Comparison of ENCODE assay signal across 8 mouse cellular contexts in the genomic region with DNA sequence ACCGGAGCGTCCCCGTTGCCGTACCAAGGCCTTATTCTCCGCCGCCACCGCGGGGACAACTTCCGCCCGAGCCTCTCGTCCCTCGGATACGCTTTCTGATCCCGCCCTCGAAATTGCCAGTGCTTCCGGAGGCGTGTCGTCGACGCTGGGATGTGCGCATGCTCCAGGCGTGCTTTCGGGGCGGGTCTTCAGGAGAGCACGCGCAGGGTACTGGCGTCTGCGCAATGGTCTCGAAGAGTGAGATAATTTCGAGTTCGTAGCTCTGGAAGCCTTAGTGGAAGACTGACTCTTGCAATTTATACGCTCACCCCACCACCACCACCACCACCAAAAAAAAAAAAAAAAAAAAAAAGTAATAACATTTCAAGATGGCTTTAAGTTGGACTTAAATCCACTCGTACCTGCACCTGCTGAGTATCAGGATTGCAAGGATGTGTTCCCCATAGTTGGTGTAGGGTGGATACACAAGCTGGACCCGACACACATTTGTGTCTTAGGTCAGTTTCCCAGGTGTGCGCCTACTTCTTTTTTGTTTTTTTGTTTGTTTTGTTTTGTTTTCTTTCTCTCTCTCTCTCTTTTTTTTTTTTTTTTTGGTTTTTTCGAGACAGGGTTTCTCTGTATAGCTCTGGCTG. TPM values are rescaled to one million over a fixed set of nuclear protein-coding genes. Genes with fewer than 3 reads are reported as not detected.
DNase-seq lines count a peak whose midpoint lies in the region; ATAC-seq and TF ChIP-seq lines count a peak whose summit lies in the region.

A gene (minus strand): TSS at position 94 of the 632 bp plus-strand sequence.

- in situ Hi-C loops in ES-E14 (cut with MboI; ENCODE audit: low sequenced_read_pairs in 2 of 2, unreplicated experiment in 2 of 2) = no loop called here

- intact Hi-C loops in heart, postnatal 36 days (cut with DNase I) = no loop called here

- H3K36me3 ChIP-seq in ES-E14 (ENCODE audit: control insufficient read depth, insufficient read depth, low read length, poor library complexity, severe bottlenecking) = peaks cover 3% of the 10 kb centered on the region
- H3K36me3 ChIP-seq in forebrain, embryonic 16.5 days (ENCODE audit: control insufficient read depth, insufficient read depth) = 0 out of 2 replicates have a peak, but pooled peaks cover 2% of the 10 kb centered on the region
- peaks cover 10% of the 10 kb centered on the region; the same call in 1 of the 2 replicates for H3K36me3 ChIP-seq in lung, embryonic 14.5 days (ENCODE audit: insufficient read depth)
- peaks cover 3% of the 10 kb centered on the region; the same call in 1 of the 2 replicates for H3K36me3 ChIP-seq in thymus, adult 2 months (ENCODE audit: control insufficient read depth, insufficient read depth, low read length)

- DNase-seq in ES-E14 (ENCODE audit: low read depth, low spot score) = peak; percentile 93
- DNase-seq in cerebellum, adult 11-12 months = peak; percentile 95
- peak; percentile 94 to 95 for DNase-seq in heart, postnatal 36 days
- DNase-seq in layer of hippocampus, adult 2 months (ENCODE audit: low spot score in 2 of 2) = peak; percentile 96 to 97
- DNase-seq in lung, embryonic 14.5 days = peak; percentile 99
- DNase-seq in thymus, adult 2 months = peak; percentile 96

- H3K4me2 ChIP-seq in forebrain, embryonic 16.5 days (ENCODE audit: low read length) = peak within 1 kb of the TSS; percentile 58
- peak within 1 kb of the TSS; percentile 66 for H3K4me2 ChIP-seq in lung, embryonic 14.5 days

- WGBS in forebrain, embryonic 16.5 days = 5% methylated on average over 36 of the region's 36 CpGs
- WGBS in lung, embryonic 14.5 days = 3% methylated on average over 35 of the region's 36 CpGs
- 5% methylated on average over 36 of the region's 36 CpGs for WGBS in olfactory bulb, adult 2 months
- WGBS in thymus, adult 2 months = 5% methylated on average over 36 of the region's 36 CpGs

- no peaks in the 10 kb centered on the region for H3K27me3 ChIP-seq in forebrain, embryonic 16.5 days (replicated peaks; ENCODE audit: control insufficient read depth, insufficient read depth, low read length)
- no peaks in the 10 kb centered on the region for H3K27me3 ChIP-seq in lung, embryonic 14.5 days (ENCODE audit: insufficient read depth, low read length)
- H3K27me3 ChIP-seq in thymus, adult 2 months (ENCODE audit: control insufficient read depth, insufficient read depth, low read length) = no peaks in the 10 kb centered on the region; the same call in 1 of the 2 replicates

- peak within 1 kb of the TSS; percentile 93 to 95 for H3K4me3 ChIP-seq in ES-E14 (ENCODE audit: insufficient read depth in 1 of 2, low read depth in 1 of 2, low read length in 2 of 2, poor library complexity in 1 of 2, severe bottlenecking in 1 of 2)
- H3K4me3 ChIP-seq in forebrain, embryonic 16.5 days (replicated peaks; ENCODE audit: low read length) = peak within 1 kb of the TSS; percentile 86
- peak within 1 kb of the TSS; percentile 100 for H3K4me3 ChIP-seq in layer of hippocampus, adult 2 months
- peak within 1 kb of the TSS; percentile 95 for H3K4me3 ChIP-seq in lung, embryonic 14.5 days (ENCODE audit: low read depth, low read length)
- peak within 1 kb of the TSS; percentile 61 for H3K4me3 ChIP-seq in olfactory bulb, adult 2 months (ENCODE audit: insufficient read depth, low read depth, low read length)
- peak within 1 kb of the TSS; percentile 65 for H3K4me3 ChIP-seq in thymus, adult 2 months (ENCODE audit: control insufficient read depth, insufficient read depth, low read length)

- peak within 1 kb of the TSS; percentile 93 for H3K9ac ChIP-seq in ES-E14 (ENCODE audit: insufficient read depth, low read depth, low read length, poor library complexity, severe bottlenecking)
- H3K9ac ChIP-seq in forebrain, embryonic 16.5 days (replicated peaks; ENCODE audit: low read depth, low read length) = peak within 1 kb of the TSS; percentile 82
- peak within 1 kb of the TSS; percentile 91 for H3K9ac ChIP-seq in lung, embryonic 14.5 days

- TF ChIP-seq CTCF in layer of hippocampus, adult 2 months (conservative IDR thresholded peaks at IDR 0.05) = no peak
- TF ChIP-seq CTCF in lung, embryonic 14.5 days (IDR thresholded peaks at IDR 0.05; ENCODE audit: low read depth) = no peak
- no peak for TF ChIP-seq CTCF in olfactory bulb, adult 2 months (IDR thresholded peaks at IDR 0.05; ENCODE audit: insufficient read depth, low read depth, low read length)
- 0 out of 2 replicates have a peak, but pooled peaks have one; percentile 12 for TF ChIP-seq CTCF in thymus, adult 2 months (IDR thresholded peaks at IDR 0.05; ENCODE audit: borderline replicate concordance, control insufficient read depth, extremely low read depth, insufficient read depth, low read length, poor library complexity)

- H3K27ac ChIP-seq in ES-E14 (ENCODE audit: insufficient read depth, low read depth, low read length, poor library complexity, severe bottlenecking) = peak within 1 kb of the TSS; percentile 65
- H3K27ac ChIP-seq in forebrain, embryonic 16.5 days (ENCODE audit: low read length) = peak within 1 kb of the TSS; percentile 12; the same call in 1 of the 2 replicates
- H3K27ac ChIP-seq in layer of hippocampus, adult 2 months = peak within 1 kb of the TSS; percentile 95
- peak within 1 kb of the TSS; percentile 30; the same call in 1 of the 2 replicates for H3K27ac ChIP-seq in lung, embryonic 14.5 days (ENCODE audit: low read depth)
- H3K27ac ChIP-seq in olfactory bulb, adult 2 months (ENCODE audit: insufficient read depth, low read depth, low read length) = peak within 1 kb of the TSS; percentile 5; the same call in 1 of the 2 replicates
- no peak within 1 kb of the TSS for H3K27ac ChIP-seq in thymus, adult 2 months (ENCODE audit: control insufficient read depth, insufficient read depth, low read length)

- ATAC-seq in forebrain, embryonic 16.5 days = peak; percentile 99
- ATAC-seq in lung, embryonic 14.5 days (ENCODE audit: insufficient read depth) = peak; percentile 96

- peaks cover 4 to 10% of the 10 kb centered on the region in 2 experiments; a peak in 3 of 4 replicates for H3K4me1 ChIP-seq in ES-E14 (ENCODE audit: control insufficient read depth in 2 of 2, insufficient read depth in 2 of 2, low read length in 2 of 2, poor library complexity in 1 of 2)
- H3K4me1 ChIP-seq in forebrain, embryonic 16.5 days (replicated peaks; ENCODE audit: control insufficient read depth, insufficient read depth, low read length) = peaks cover 30% of the 10 kb centered on the region
- peaks cover 7% of the 10 kb centered on the region for H3K4me1 ChIP-seq in lung, embryonic 14.5 days (ENCODE audit: insufficient read depth)
- peaks cover 12% of the 10 kb centered on the region for H3K4me1 ChIP-seq in olfactory bulb, adult 2 months (ENCODE audit: control insufficient read depth, insufficient read depth, low read length)
- H3K4me1 ChIP-seq in thymus, adult 2 months (replicated peaks; ENCODE audit: control insufficient read depth, insufficient read depth, low read length) = peaks cover 12% of the 10 kb centered on the region

- TF ChIP-seq POLR2A in olfactory bulb, adult 2 months (IDR thresholded peaks at IDR 0.05; ENCODE audit: insufficient read depth, low read depth, low read length) = peak; percentile 76
- TF ChIP-seq POLR2A in thymus, adult 2 months (IDR thresholded peaks at IDR 0.05; ENCODE audit: control insufficient read depth, extremely low read depth, insufficient read depth, low read length, poor library complexity) = peak; percentile 83

- H3K9me3 ChIP-seq in ES-E14 (ENCODE audit: control insufficient read depth, insufficient read depth, low read depth, low read length) = no peaks in the 10 kb centered on the region
- no peaks in the 10 kb centered on the region; the same call in 1 of the 2 replicates for H3K9me3 ChIP-seq in forebrain, embryonic 16.5 days (ENCODE audit: control insufficient read depth, low read length)
- H3K9me3 ChIP-seq in lung, embryonic 14.5 days (ENCODE audit: low read depth, low read length) = no peaks in the 10 kb centered on the region

TF ChIP-seq in ES-E14, 5 proteins besides CTCF, POLR2A, EP300 and RAD21:
- TF ChIP-seq CHD2 (IDR thresholded peaks at IDR 0.05; ENCODE audit: low read depth, low read length) = no peak
- TF ChIP-seq MAFK (IDR thresholded peaks at IDR 0.05; ENCODE audit: insufficient read depth, low read depth, low read length) = no peak
- TF ChIP-seq ZNF384 (IDR thresholded peaks at IDR 0.05; ENCODE audit: low read depth, low read length) = peak; percentile 81
- TF ChIP-seq HCFC1 (IDR thresholded peaks at IDR 0.05; ENCODE audit: borderline replicate concordance, insufficient read depth, low read length) = no peak; the same call in 1 of the 2 replicates
- TF ChIP-seq ZC3H11A (IDR thresholded peaks at IDR 0.05; ENCODE audit: borderline replicate concordance, low read depth, low read length) = no peak
TF ChIP-seq in ES-E14: peak in this region for 1.

RNA-seq across cellular contexts. Expression of the gene that starts here (rescaled TPM):
- total RNA-seq in ES-E14 (2012; rRNA removed) = 31.3 and 32.0 TPM in 2 replicates
- 32.7 and 40.5 TPM in 2 replicates for polyA plus RNA-seq in forebrain, embryonic 16.5 days (2015; fragmentation: Nextera tagmentation; extraction: Ambion mirVana)
- 10 to 100 TPM; 17.5 to 20.6 TPM for total RNA-seq in heart, postnatal 36 days (2021)
- total RNA-seq in layer of hippocampus, adult 2 months (2021) = 10 to 100 TPM; 24.1 to 27.4 TPM
- polyA plus RNA-seq in lung, embryonic 14.5 days (2014; fragmentation: Nextera tagmentation; extraction: Ambion mirVana) = 16.4 and 17.2 TPM in 2 replicates
- polyA plus RNA-seq in olfactory bulb, adult 2 months (2012; ENCODE audit: insufficient read depth, insufficient read length, low replicate concordance, missing spikeins) = not detected in 2 replicates
- polyA plus RNA-seq in thymus, adult 2 months (2012; rRNA removed) = 14.9 and 16.7 TPM in 2 replicates

Comparison
In these comparisons a context has a peak if more than half of its experiments do, and no peak if none do; other contexts are left out.
1. RNA of the gene that starts here (polyA plus RNA-seq): 32.7 to 40.5 TPM in forebrain, embryonic 16.5 days, 16.4 to 17.2 TPM in lung, embryonic 14.5 days and 14.9 to 16.7 TPM in thymus, adult 2 months; not detected in olfactory bulb, adult 2 months; every median in the first group is over 10 times any median in the second.
2. Peak in every context shown above with its lines, with median percentiles within 50 percentile points of each other: DNase-seq, H3K4me3 ChIP-seq and H3K9ac ChIP-seq.